Mouse (Mus musculus): ENCODE data around the gene Fbll1. TPM values are rescaled to one million over a fixed set of nuclear protein-coding genes. Genes with fewer than 3 reads are reported as not detected.

The Fbll1 gene
- total and polyA plus RNA-seq, 2 experiments from 2014 or later, result 35.0 to 64.1 TPM

- no peaks in the 10 kb centered on the region for H3K9me3 ChIP-seq (ENCODE audit: low read length)
- no peak overlapping the region for H3K27ac ChIP-seq
- H3K4me3 ChIP-seq (ENCODE audit: low read length), result no peak overlapping the region
- 0 out of 2 replicates have a peak, but pooled peaks cover 7% of the 10 kb centered on the region for H3K4me1 ChIP-seq (ENCODE audit: insufficient read depth, low read length)
- no peak overlapping the region for H3K9ac ChIP-seq (replicated peaks; ENCODE audit: low read length)
- H3K4me2 ChIP-seq (ENCODE audit: low read depth, low read length), result no peak overlapping the region
- 95% methylated on average over 3 of the region's 3 CpGs for WGBS
- ATAC-seq, result no peak
- DNase-seq (ENCODE audit: low spot score), result no peak
- no peaks in the 10 kb centered on the region for H3K27me3 ChIP-seq (ENCODE audit: insufficient read depth, low read length)
- TF ChIP-seq CTCF (IDR thresholded peaks at IDR 0.05; ENCODE audit: low read depth), result no peak
- H3K36me3 ChIP-seq (ENCODE audit: insufficient read depth, low read length), result peaks cover 20% of the 10 kb centered on the region
These were observed 23.1 kb downstream of the Fbll1 start for GRCm38 (mm10) chr11:35775606-35776005.

- Histone ChIP-seq H3K4me1 (ENCODE audit: insufficient read depth, low read length) (0 out of 2 replicates have a peak, but pooled peaks cover 9% of the 10 kb centered on the region), H3K4me3 (ENCODE audit: low read length) (peak overlapping the region; percentile 83), H3K4me2 (ENCODE audit: low read depth, low read length) (peak overlapping the region; percentile 78), H3K9ac (replicated peaks; ENCODE audit: low read length) (peak overlapping the region; percentile 97), H3K9me3 (ENCODE audit: low read length) (no peaks in the 10 kb centered on the region), H3K27ac (0 out of 2 replicates have a peak overlapping the region, but pooled peaks have one; percentile 95), H3K36me3 (ENCODE audit: insufficient read depth, low read length) (no peaks in the 10 kb centered on the region), H3K27me3 (ENCODE audit: insufficient read depth, low read length) (no peaks in the 10 kb centered on the region)
- DNase-seq (ENCODE audit: low spot score) (no peak), ATAC-seq (no peak)
- TF ChIP-seq CTCF (IDR thresholded peaks at IDR 0.05; ENCODE audit: low read depth), result no peak
- 63% methylated on average over 9 of the region's 9 CpGs for WGBS
These were observed 27.8 kb downstream of the Fbll1 start for GRCm38 (mm10) chr11:35770741-35771504.

GRCm38 (mm10) chr11:35769746-35770437, 28.8 kb downstream of the Fbll1 start:
- WGBS, result under 1% methylated on average over 39 of the region's 41 CpGs
- ATAC-seq, result peak; percentile 88
- Histone ChIP-seq H3K27me3 (ENCODE audit: insufficient read depth, low read length) (no peaks in the 10 kb centered on the region), H3K36me3 (ENCODE audit: insufficient read depth, low read length) (no peaks in the 10 kb centered on the region), H3K9me3 (ENCODE audit: low read length) (no peaks in the 10 kb centered on the region), H3K4me2 (ENCODE audit: low read depth, low read length) (peak overlapping the region; percentile 78), H3K9ac (replicated peaks; ENCODE audit: low read length) (peak overlapping the region; percentile 97), H3K4me3 (ENCODE audit: low read length) (peak overlapping the region; percentile 83), H3K27ac (peak overlapping the region; percentile 95), H3K4me1 (ENCODE audit: insufficient read depth, low read length) (0 out of 2 replicates have a peak, but pooled peaks cover 9% of the 10 kb centered on the region)
- peak; percentile 81 for DNase-seq (ENCODE audit: low spot score)
- no peak for TF ChIP-seq CTCF (IDR thresholded peaks at IDR 0.05; ENCODE audit: low read depth)

- DNase-seq (ENCODE audit: low spot score) (peak; percentile 100), ATAC-seq (peak; percentile 100)
- peak within 1 kb of the TSS; percentile 97 for H3K9ac ChIP-seq (replicated peaks; ENCODE audit: low read length)
- H3K4me2 ChIP-seq (ENCODE audit: low read depth, low read length), result peak within 1 kb of the TSS; percentile 78
- peak within 1 kb of the TSS; percentile 95 for H3K27ac ChIP-seq
- 0 out of 2 replicates have a peak, but pooled peaks cover 9% of the 10 kb centered on the region for H3K4me1 ChIP-seq (ENCODE audit: insufficient read depth, low read length)
- H3K27me3 ChIP-seq (ENCODE audit: insufficient read depth, low read length), result no peaks in the 10 kb centered on the region
- peak; percentile 39; the same call in 1 of the 2 replicates for TF ChIP-seq CTCF (IDR thresholded peaks at IDR 0.05; ENCODE audit: low read depth)
- H3K4me3 ChIP-seq (ENCODE audit: low read length), result peak within 1 kb of the TSS; percentile 83
- WGBS, result 1% methylated on average over 39 of the region's 50 CpGs
- H3K9me3 ChIP-seq (ENCODE audit: low read length), result no peaks in the 10 kb centered on the region
- H3K36me3 ChIP-seq (ENCODE audit: insufficient read depth, low read length), result no peaks in the 10 kb centered on the region
These were observed 29.4 kb downstream of the Fbll1 start, which contains the start of gene Pank3 for GRCm38 (mm10) chr11:35769188-35769745. Gene Pank3 (plus strand): TSS chr11:35769484.

- H3K4me2 ChIP-seq (ENCODE audit: low read depth, low read length), result no peak overlapping the region
- no peak for ATAC-seq
- 93% methylated on average over 5 of the region's 5 CpGs for WGBS
These were observed 31.8 kb downstream of the Fbll1 start for GRCm38 (mm10) chr11:35766845-35767244.

GRCm38 (mm10) chr11:35760627-35761003, 38.1 kb downstream of the Fbll1 start:
- Histone ChIP-seq H3K4me3 (ENCODE audit: low read length) (no peak overlapping the region), H3K27me3 (ENCODE audit: insufficient read depth, low read length) (no peaks in the 10 kb centered on the region), H3K9me3 (ENCODE audit: low read length) (no peaks in the 10 kb centered on the region), H3K4me2 (ENCODE audit: low read depth, low read length) (no peak overlapping the region), H3K36me3 (ENCODE audit: insufficient read depth, low read length) (no peaks in the 10 kb centered on the region), H3K27ac (no peak overlapping the region), H3K9ac (replicated peaks; ENCODE audit: low read length) (no peak overlapping the region), H3K4me1 (ENCODE audit: insufficient read depth, low read length) (no peaks in the 10 kb centered on the region)
- ATAC-seq (no peak), DNase-seq (ENCODE audit: low spot score) (no peak)
- WGBS, result 93% methylated on average over 4 of the region's 4 CpGs
- no peak for TF ChIP-seq CTCF (IDR thresholded peaks at IDR 0.05; ENCODE audit: low read depth)

More at GRCm38 (mm10) chr11:35766845-35767244, 31.8 kb downstream of the Fbll1 start:
- Histone ChIP-seq H3K9me3 (ENCODE audit: low read length) (no peaks in the 10 kb centered on the region), H3K27ac (no peak overlapping the region), H3K9ac (replicated peaks; ENCODE audit: low read length) (no peak overlapping the region), H3K4me3 (ENCODE audit: low read length) (no peak overlapping the region), H3K36me3 (ENCODE audit: insufficient read depth, low read length) (no peaks in the 10 kb centered on the region), H3K27me3 (ENCODE audit: insufficient read depth, low read length) (no peaks in the 10 kb centered on the region), H3K4me1 (ENCODE audit: insufficient read depth, low read length) (0 out of 2 replicates have a peak, but pooled peaks cover 9% of the 10 kb centered on the region)
- DNase-seq (ENCODE audit: low spot score), result no peak
- no peak for TF ChIP-seq CTCF (IDR thresholded peaks at IDR 0.05; ENCODE audit: low read depth)

Measured in hindbrain, postnatal 0 days (tissue).